Mouse (Mus musculus): ENCODE data around the gene Fsip1.

Fsip1 gene

DNA sequence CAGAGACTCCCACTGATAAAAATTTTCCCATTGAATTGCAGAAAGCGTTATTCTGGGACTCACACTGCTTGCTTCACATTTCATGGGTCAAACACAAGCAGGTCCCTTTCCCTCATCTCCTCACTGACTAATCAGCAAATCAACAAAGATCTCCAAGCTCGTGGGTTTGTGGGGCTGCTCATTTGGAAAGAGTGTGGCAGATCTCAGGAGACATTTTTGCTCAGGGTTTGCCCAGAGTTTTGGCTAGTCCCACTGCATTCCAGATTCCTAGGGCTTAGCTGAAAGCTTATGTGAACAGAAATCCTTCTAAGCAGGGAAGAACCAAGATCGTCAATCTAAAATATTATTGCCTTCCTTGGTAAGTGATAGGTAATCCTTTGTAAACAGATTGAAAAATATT, 172.1 kb downstream of the Fsip1 start:
- no peak for DNase-seq

DNA sequence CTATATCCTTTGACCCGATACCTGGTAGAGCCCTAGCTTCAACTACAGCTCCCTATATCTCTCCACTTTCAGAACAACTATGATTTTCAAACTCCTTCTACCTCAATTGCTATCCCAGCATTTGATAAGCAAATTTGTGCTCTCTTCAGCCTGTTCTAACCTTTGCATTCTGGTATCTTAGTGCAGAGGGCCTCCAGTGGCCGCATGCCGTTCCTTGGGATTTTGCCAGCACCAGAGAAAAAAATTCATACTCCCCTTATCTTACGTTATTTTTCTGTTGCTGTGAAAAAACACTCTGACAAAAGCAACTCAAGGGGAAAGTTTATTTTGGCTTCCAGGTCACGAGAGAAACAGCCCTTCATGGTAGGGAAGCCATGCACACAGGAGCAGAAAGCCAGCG, 173.1 kb downstream of the Fsip1 start:
- DNase-seq = no peak

DNA sequence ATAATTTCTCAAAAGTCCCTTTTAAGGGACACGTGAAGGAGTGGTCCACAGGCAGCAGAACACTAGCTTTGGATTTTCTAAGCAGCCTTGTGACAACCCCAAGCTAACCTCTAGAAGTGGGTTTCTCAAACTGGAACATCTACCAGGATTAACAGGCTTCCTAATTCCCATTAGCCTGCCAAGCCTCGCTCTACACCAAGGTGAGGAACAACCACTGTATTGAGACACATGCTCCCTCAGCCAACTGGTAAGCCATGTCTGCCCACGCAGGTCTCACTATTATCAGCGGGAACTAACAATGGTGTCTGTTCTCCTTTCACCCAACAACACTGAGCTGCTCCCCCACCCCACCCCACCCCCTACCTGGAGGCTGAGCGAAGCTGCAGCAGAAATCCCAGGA, 175.2 kb downstream of the Fsip1 start:
- no peak for DNase-seq
